Mouse (Mus musculus) heart, postnatal 4 days (tissue): Measurements from ENCODE around the gene Arid1b. TPM values are rescaled to one million over a fixed set of nuclear protein-coding genes. Genes with fewer than 3 reads are reported as not detected.

Source experiments
- DNase-seq: peaks from one replicate; pipeline ENCODE4 v3.0.0; 2021
- total RNA-seq, 2 experiments: library from RNA; stranded (reverse); gene quantifications; 2 replicates each; pipeline ENCODE4 v1.2.3; 2021

The Arid1b gene
- 10 to 100 TPM; 40.5 to 41.6 TPM for total RNA-seq

DNA sequence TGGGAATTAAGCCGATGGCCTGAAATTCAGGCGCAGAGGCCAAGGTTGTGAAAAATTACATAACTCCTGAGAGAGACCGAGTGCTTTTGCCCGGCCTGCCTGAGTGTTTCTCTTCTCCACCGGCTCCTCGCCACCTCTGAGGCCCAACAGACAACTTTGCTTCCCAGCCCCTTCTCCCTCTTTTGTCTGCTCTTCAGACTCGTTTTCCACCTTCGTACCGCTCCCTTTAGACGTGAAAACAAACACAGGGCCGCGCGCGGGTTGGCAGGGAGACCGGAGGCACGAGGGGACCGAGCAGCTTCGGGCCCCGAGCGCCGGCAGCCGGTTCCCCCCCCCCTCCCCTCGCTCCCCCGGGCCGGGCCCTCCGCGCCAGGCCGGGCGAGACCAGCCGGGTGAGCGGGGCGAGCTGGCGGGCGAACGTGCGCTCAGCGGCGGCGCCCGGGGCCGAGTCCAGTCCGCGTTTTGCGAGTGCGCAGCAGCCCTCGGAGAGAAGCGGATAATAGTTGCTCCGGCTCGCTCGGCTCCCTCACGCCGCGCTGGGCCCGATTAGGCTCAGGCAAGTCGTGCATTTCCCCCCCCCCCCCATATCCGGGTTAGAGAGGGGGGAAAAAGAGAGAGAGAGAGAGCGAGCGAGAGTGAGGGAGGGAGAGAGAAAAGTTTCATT, at the start of gene Arid1b:
TSS of gene Arid1b (plus strand) at position 493 of the 664 bp plus-strand sequence.
- DNase-seq = peak; percentile 89

- DNase-seq = no peak
Measured at GRCm38 (mm10) chr17:4945311-4945751, 48.8 kb upstream of the Arid1b start.

DNA sequence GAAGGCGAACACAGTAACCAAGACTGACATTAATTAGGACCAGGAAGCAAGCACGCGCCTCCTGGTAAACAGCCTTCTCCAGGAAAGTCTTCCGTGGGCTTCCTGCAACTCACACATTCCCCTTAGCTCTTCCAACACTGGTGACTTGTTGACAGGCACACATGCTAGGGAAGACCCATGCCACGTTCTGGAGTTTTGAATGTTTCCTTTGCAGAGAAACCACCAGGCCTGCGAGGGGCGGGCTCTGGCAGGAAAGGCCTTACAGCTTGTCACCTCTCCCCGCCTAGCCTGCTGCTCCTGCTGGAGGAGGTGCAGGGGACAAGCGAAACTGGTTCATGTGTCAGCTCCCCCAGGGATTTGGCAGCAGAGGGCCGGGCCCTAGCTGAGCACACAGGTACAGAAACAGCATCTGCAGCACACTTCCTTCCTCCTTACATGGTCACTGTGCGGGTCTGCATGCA, 48.2 kb upstream of the Arid1b start:
- peak; percentile 63 for DNase-seq

- DNase-seq = peak; percentile 22
Measured at GRCm38 (mm10) chr17:4946421-4946974, 47.6 kb upstream of the Arid1b start.

GRCm38 (mm10) chr17:4947013-4947412, 47.1 kb upstream of the Arid1b start:
- DNase-seq = no peak

GRCm38 (mm10) chr17:4947439-4947838, 46.7 kb upstream of the Arid1b start:
- DNase-seq = no peak

DNA sequence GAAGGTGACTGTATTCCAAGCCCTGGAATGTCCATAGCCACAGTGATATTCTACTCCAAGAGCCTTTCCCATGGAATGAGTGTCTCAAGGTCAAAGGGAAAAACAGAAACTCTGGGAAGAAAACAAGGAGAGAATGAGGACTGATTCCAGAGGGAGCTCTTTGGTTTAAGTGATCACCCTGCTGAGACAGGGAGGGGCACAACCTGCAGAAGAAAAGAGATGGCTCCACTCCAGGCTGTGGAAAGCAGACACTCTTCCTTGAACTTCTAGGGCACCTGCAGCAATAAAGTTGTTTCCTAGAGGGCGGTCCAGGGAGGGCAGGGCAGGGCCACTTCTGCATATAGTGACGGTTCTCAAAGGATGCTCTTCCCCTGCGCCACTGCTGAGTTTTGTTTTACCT, 45.6 kb upstream of the Arid1b start:
- DNase-seq = no peak

- DNase-seq = no peak
Measured at GRCm38 (mm10) chr17:4954431-4954830, 39.7 kb upstream of the Arid1b start.

DNA sequence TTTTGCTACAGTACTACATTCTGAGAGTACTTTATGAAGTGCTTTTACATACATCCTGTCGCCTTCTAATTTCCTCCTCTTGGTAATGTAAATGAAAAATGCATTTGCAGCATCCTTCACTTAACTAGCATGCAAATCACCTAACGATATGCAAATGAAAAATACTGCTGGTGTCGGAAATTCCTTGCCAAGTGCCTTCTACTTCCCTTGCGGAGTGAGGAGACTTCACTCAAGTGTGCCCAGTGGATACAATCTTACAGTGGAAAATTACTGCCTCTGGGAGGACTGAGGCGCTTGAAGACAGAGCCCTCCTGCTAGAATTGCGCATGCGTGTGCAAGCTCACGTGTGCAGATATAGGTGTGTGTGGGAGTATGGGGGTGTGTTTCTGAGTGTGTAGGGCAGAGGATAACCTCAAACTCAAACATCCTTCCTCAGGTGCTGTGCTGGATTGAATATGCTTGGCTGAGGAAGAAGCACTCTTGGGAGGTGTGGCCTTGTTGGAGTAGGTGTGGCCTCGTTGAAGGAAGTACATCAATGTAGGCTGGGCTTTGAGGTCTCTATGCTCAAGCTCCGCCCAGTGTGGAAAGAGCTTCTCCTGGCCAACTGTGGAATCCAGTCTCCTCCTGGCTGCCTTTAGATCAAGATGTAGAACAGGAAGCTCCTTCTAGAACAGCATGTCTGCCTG, 29.8 kb upstream of the Arid1b start:
- no peak for DNase-seq

DNA sequence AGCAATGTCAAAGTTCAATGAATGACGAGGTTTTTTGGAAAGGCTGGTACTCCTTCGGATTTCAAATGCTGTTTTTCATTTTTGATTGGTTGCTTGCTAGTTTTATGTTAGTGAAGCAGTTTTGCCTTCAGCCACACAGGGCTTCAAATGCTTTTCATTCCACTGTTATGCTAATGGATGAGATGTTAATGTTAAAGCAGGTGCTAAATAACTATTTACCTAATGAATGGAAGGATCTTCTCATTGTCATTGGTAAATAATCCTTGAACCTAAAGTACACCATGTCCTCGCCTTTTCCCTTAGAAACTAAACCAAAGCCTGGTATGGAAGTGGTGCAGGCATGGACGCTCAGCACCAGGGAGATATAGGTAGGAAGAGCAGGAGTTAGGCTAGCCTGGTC, 26.9 kb upstream of the Arid1b start:
- no peak for DNase-seq

- no peak for DNase-seq
Measured at GRCm38 (mm10) chr17:4968035-4968434, 26.1 kb upstream of the Arid1b start.

- no peak for DNase-seq
Measured at GRCm38 (mm10) chr17:4968878-4969277, 25.3 kb upstream of the Arid1b start.

DNA sequence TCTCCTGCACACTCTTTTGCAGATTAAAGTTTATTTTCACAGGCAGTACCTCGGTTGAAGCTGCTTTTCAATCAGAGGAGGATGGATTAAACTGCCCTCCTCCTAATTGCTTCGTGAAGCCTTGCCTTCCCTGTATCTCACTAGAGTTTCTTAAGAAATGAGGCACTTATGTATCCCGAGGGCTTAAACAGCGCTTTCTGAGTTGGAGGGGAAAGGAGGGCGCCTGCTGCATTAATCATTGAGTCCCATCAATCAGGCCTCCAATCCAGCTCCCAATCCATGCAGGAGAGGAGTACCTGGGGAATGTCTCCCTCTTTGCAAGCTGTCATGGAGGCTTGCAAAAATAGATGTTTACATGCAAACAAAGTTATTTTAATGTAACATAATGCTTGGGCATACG, 21.9 kb upstream of the Arid1b start:
- DNase-seq = no peak

DNA sequence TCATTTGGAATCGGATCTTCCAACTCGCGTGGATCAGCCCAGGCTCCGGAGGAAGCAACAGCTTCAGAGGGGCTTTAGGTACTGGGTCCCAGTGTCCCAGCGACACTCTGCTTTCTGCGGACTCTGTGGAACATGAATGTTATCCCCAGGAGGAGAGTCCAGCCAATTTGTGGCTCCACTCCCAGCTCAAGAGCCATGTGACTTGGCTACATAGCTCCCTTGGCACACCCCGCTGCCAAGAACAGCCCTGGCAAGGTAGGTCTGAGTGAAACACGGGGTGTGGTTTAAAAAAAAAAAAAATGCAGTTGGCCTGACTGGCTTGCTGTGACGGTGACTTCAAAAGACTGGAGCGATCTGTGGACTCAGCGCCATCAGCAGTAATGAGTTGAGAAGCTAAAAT, 19.4 kb upstream of the Arid1b start:
- DNase-seq = peak; percentile 90

- DNase-seq = no peak
Measured at GRCm38 (mm10) chr17:4980151-4980550, 14.0 kb upstream of the Arid1b start.

- DNase-seq = no peak
Measured at GRCm38 (mm10) chr17:4982819-4983218, 11.3 kb upstream of the Arid1b start.

- no peak for DNase-seq
Measured at GRCm38 (mm10) chr17:4984691-4985090, 9.4 kb upstream of the Arid1b start.

GRCm38 (mm10) chr17:4990911-4991560, 3.1 kb upstream of the Arid1b start:
- no peak for DNase-seq

- DNase-seq = no peak
Measured at GRCm38 (mm10) chr17:4991600-4991999, 2.5 kb upstream of the Arid1b start.

DNA sequence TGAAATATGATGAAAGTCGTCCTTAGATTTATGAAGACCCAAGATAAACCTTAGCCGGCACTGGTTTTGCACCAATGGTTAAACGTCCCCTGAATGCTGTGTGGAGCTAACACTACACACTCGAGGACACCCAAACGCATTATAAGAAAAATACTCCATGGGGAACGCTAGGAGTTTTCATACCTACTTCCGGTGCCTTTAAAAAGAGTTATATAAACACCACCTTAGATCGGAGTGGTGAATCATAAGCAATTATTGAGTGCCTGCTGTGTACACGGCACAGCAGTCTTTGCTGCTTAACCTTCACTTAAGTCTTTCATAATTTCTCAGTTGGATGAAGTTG, 664 bp upstream of the Arid1b start:
- no peak for DNase-seq

DNA sequence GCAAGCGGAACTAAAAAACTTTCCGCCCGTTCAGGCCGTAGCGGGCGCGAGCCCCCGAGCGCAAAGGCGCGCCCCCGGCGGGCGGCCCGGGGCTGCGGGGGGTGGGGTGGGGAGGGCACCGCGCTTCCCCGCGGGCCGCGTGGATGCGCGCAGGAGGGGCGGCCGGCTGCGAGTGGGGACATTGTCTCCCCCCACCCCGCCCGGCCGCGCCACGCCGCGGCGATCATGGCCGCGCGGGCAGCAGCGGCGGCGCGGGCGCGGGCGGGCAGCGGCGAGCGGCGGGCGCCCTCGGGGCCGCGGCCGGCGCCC, 326 bp downstream of the Arid1b start:
- no peak for DNase-seq

DNA sequence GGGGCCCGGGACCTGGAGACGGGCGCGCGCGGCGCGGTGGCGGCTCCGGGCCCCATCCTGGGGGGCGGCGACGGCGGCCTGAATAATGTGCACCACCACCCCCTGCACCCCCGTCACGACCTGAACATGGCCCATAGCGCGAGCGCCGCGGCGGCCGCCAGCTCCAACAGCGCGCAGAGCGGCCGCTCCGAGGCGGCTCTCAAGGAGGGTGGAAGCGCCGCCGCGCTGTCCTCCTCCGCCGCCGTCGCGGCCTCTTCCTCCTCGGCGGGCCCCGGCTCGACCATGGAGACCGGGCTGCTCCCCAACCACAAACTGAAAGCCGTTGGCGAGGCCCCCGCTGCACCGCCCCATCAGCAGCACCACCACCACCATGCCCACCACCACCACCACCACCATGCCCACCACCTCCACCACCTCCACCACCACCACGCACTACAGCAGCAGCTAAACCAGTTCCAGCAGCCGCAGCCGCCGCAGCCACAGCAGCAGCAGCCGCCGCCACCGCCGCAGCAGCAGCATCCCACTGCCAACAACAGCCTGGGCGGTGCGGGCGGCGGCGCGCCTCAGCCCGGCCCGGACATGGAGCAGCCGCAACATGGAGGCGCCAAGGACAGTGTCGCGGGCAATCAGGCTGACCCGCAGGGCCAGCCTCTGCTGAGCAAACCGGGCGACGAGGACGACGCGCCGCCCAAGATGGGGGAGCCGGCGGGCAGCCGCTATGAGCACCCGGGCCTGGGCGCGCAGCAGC, 855 bp downstream of the Arid1b start:
- DNase-seq = peak; percentile 77

GRCm38 (mm10) chr17:4995561-4996051, 1.5 kb downstream of the Arid1b start:
- DNase-seq = peak; percentile 80
